Mouse (Mus musculus): ENCODE measurements around the gene Smyd3.

DNA sequence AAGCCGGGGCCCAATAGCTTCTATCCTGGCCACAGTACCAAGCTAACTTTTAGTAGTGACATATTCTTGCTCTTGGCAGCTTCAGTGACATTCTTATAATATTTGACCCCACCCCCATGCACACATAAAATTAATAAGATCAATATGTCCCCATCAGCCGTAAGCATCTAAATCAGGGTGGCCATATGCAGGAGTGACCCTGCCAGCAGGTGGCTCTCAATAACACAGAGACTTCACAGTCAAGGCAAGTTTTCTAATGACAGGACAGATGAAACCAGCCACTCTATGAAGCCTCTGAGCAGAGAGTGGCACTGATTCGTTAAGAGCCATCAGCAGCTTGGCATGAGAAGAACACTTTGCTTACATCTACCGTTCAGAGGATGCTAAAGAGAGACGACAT is 204.2 kb downstream of the Smyd3 start:
- TF ChIP-seq POLR2A (IDR thresholded peaks at IDR 0.05; ENCODE audit: borderline replicate concordance, low read depth, low read length) (no peak), CTCF (IDR thresholded peaks at IDR 0.05; ENCODE audit: low read depth, low read length) (no peak)

Measured in bone marrow macrophage, adult 2 months (primary cell).